Mouse (Mus musculus) lung, postnatal 0 days (tissue): ENCODE measurements around the gene Ankrd17.

Experiments used
- CTCF ChIP-seq: IDR thresholded peaks from 2 replicates; pipeline ENCODE4 v1.5.1; 2016; ENCODE audit warnings: antibody characterized with exemption, mild to moderate bottlenecking
- EP300 ChIP-seq: IDR thresholded peaks from 2 replicates; pipeline ENCODE4 v1.6.1; 2016; ENCODE audit warnings: antibody characterized with exemption, mild to moderate bottlenecking, control low read depth

DNA sequence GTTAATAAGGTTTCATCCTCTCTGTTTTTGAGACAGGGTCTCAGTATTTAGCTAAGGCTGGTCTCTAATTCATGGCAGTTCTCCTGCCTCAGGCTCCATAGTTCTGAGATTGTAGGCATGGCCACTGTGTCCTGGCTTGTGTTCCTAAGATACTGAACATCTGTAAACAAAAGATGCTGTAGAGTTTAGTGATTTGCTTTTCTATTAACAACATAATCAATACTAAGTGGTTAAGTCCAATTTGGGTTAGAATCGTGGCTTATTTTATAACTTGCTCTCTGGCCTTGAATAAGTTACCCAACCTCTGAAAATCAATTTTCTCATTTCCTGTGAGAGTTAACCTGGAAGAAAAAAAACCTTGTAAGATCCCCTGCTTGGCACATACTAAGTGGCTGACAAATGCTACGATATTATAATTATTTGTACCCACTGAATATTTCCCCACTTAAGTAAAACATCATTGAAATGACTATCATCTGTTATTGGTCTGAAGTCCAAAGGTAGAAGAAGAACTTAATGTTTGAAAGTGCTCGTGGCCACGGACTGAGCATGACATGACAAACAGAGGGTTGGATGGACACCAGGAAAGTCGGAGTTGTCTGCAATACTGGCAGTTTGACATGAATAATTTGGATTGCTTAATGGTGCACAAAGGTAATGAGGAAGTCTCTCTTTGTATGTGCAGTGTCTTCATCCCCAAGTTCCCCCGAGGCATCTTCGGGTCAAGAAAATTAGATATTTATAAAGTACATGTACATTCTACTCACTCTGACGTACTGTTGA is 48.0 kb upstream of the Ankrd17 start:
- no peak for TF ChIP-seq EP300
- TF ChIP-seq CTCF: no peak
